Mouse (Mus musculus) kidney, postnatal 36 days (tissue): Measurements from ENCODE around the gene Celsr3.

Source experiments
- DNase-seq, 2 experiments: peaks; one replicate each; pipeline ENCODE4 v3.0.0; 2021 to 2022; ENCODE audit warnings: mixed read lengths in 2 of 2

The Celsr3 gene

GRCm38 (mm10) chr9:108855335-108855734, 29.2 kb downstream of the Celsr3 start:
- DNase-seq: peak; percentile 57 to 73

DNA sequence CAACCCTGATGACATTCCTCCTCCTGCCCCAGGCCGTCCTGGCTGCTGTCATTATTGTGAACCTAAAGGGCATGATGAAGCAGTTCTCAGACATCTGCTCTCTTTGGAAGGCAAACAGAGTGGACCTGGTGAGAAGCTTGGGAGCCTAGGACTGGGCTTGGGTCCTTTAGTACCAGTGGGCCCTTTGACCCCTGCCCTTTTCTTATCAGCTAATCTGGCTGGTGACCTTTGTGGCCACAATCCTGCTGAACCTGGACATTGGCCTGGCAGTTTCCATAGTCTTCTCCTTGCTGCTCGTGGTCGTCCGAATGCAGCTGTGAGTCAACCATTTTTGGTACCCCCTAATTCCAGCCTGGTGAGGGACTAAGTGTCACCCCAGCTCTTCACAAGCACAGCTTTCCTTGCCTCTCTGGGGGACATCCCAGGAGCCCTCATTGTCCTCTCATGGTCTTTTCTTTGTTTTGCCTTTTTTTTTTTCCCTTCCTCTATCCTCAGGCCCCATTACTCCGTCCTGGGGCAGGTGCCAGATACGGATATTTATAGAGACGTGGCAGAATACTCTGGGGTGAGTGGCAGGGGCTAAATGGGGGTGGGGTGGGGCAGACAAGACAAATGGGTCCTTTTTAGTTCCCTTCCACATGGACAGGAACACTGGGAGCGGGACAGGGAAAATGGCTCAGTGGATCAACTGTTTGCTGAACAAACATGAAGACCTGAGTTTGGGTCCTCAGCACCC, 32.8 kb downstream of the Celsr3 start:
- no peak for DNase-seq
